Mouse (Mus musculus) liver, postnatal 0 days (tissue): ENCODE measurements around the gene Cryba4. TPM values are rescaled to one million over a fixed set of nuclear protein-coding genes. Genes with fewer than 3 reads are reported as not detected.

Experiments
- ATAC-seq: fragments of 200-750 bp; cut with Nextera tagmentation; 2 replicates; pipeline ENCODE4 v1.8.0; 2017; ENCODE audit warnings: mild to moderate bottlenecking, moderate library complexity
- DNase-seq: peaks from one replicate; pipeline ENCODE4 v3.0.0-alpha.2; 2016
- H3K27ac ChIP-seq: fragments of 300-500 bp; sonication (generic); 2 replicates; pipeline ENCODE4 v1.5.1; 2014; ENCODE audit warnings: antibody characterized with exemption, moderate library complexity, mild to moderate bottlenecking, low read depth
- H3K27me3 ChIP-seq: fragments of 300-500 bp; sonication (generic); 2 replicates; pipeline ENCODE4 v1.6.1; 2014; ENCODE audit warnings: low read length, control low read depth, mixed read lengths; ENCODE audit not compliant: insufficient read depth
- H3K36me3 ChIP-seq: fragments of 300-500 bp; sonication (generic); replicated peaks from 2 replicates; pipeline ENCODE4 v1.6.1; 2014; ENCODE audit warnings: mild to moderate bottlenecking, control low read depth, low read length, moderate library complexity, mixed read lengths; ENCODE audit not compliant: insufficient read depth
- H3K4me1 ChIP-seq: fragments of 300-500 bp; sonication (generic); 2 replicates; pipeline ENCODE4 v1.6.1; 2014; ENCODE audit warnings: antibody characterized with exemption, mild to moderate bottlenecking, control low read depth; ENCODE audit not compliant: insufficient read depth
- H3K4me2 ChIP-seq: fragments of 300-500 bp; sonication (generic); 2 replicates; pipeline ENCODE4 v1.6.1; 2014; ENCODE audit warnings: low read depth, mild to moderate bottlenecking, low read length, moderate library complexity, mixed read lengths
- H3K4me3 ChIP-seq: fragments of 300-500 bp; sonication (generic); 2 replicates; pipeline ENCODE4 v1.5.1; 2014; ENCODE audit warnings: low read depth, low read length
- H3K9ac ChIP-seq: fragments of 300-500 bp; sonication (generic); replicated peaks from 2 replicates; pipeline ENCODE4 v1.6.1; 2014; ENCODE audit warnings: mild to moderate bottlenecking, moderate library complexity
- H3K9me3 ChIP-seq: fragments of 300-500 bp; sonication (generic); 2 replicates; pipeline ENCODE4 v1.6.1; 2016; ENCODE audit warnings: mild to moderate bottlenecking, control low read depth, low read length, mixed read lengths
- CTCF ChIP-seq: sonication (generic); IDR thresholded peaks from 2 replicates; pipeline ENCODE4 v1.5.1; 2016; ENCODE audit warnings: antibody characterized with exemption, low read depth
- EP300 ChIP-seq: IDR thresholded peaks from 2 replicates; pipeline ENCODE4 v1.6.1; 2016; ENCODE audit warnings: antibody characterized with exemption, low read depth, mild to moderate bottlenecking
- WGBS: fragments of 180-500 bp; shearing (Covaris S2); extraction: QIAGEN DNeasy Blood & Tissue Kit; methylation state at CpG from one replicate; pipeline ENCODE4 v1.1.7; 2014; ENCODE audit not compliant: insufficient replicate concordance; 5-methylcytosine and 5-hydroxymethylcytosine counted together
- polyA plus RNA-seq: library from polyadenylated mRNA; unstranded; fragments of >200 nt; fragmentation: Nextera tagmentation; extraction: Ambion mirVana; gene quantifications from 2 replicates; pipeline ENCODE4 v1.2.1, GENCODE M21; 2015

Gene Cryba4
- polyA plus RNA-seq, 1 experiment from 2014 or later, result 0.86 TPM

- Histone ChIP-seq H3K4me1 (peaks cover 95% of the 10 kb centered on the region), H3K27me3 (no peaks in the 10 kb centered on the region), H3K9ac (no peak overlapping the region), H3K36me3 (no peaks in the 10 kb centered on the region; the same call in 1 of the 2 replicates), H3K4me3 (no peak overlapping the region), H3K27ac (peak overlapping the region; percentile 71), H3K4me2 (peak overlapping the region; percentile 45), H3K9me3 (no peaks in the 10 kb centered on the region)
- WGBS, result 35% methylated on average over 2 of the region's 2 CpGs
- DNase-seq (peak; percentile 19), ATAC-seq (peak; percentile 2; the same call in 1 of the 2 replicates)
- no peak for TF ChIP-seq EP300
- TF ChIP-seq CTCF, result no peak
These were observed 44.9 kb upstream of the Cryba4 start for GRCm38 (mm10) chr5:112297257-112297656.

GRCm38 (mm10) chr5:112296404-112297181 is 44.3 kb upstream of the Cryba4 start:
- peaks cover 95% of the 10 kb centered on the region for H3K4me1 ChIP-seq
- 41% methylated on average over 6 of the region's 6 CpGs for WGBS
- peak overlapping the region; percentile 45 for H3K4me2 ChIP-seq
- H3K27ac ChIP-seq, result peak overlapping the region; percentile 71
- no peak overlapping the region for H3K4me3 ChIP-seq
- no peaks in the 10 kb centered on the region; the same call in 1 of the 2 replicates for H3K36me3 ChIP-seq
- TF ChIP-seq CTCF (no peak), EP300 (0 out of 2 replicates have a peak, but pooled peaks have one; percentile 25)
- DNase-seq, result peak; percentile 67
- no peaks in the 10 kb centered on the region for H3K27me3 ChIP-seq
- peak overlapping the region; percentile 38; the same call in 1 of the 2 replicates for H3K9ac ChIP-seq
- peak; percentile 70 for ATAC-seq
- H3K9me3 ChIP-seq, result no peaks in the 10 kb centered on the region

GRCm38 (mm10) chr5:112295564-112295963 is 43.2 kb upstream of the Cryba4 start:
- WGBS, result 66% methylated on average over 8 of the region's 8 CpGs
- no peaks in the 10 kb centered on the region; the same call in 1 of the 2 replicates for H3K36me3 ChIP-seq
- DNase-seq, result peak; percentile 15
- no peak for TF ChIP-seq CTCF
- no peak for TF ChIP-seq EP300
- H3K27ac ChIP-seq, result 0 out of 2 replicates have a peak overlapping the region, but pooled peaks have one; percentile 71
- no peak overlapping the region for H3K9ac ChIP-seq
- H3K4me1 ChIP-seq, result peaks cover 97% of the 10 kb centered on the region
- H3K27me3 ChIP-seq, result no peaks in the 10 kb centered on the region
- H3K4me2 ChIP-seq, result no peak overlapping the region
- H3K4me3 ChIP-seq, result no peak overlapping the region
- no peak for ATAC-seq
- H3K9me3 ChIP-seq, result no peaks in the 10 kb centered on the region

GRCm38 (mm10) chr5:112295162-112295561 is 42.8 kb upstream of the Cryba4 start:
- H3K4me1 ChIP-seq, result peaks cover 95% of the 10 kb centered on the region
- no peak for ATAC-seq
- H3K27ac ChIP-seq, result peak overlapping the region; percentile 36
- WGBS, result 46% methylated on average over 8 of the region's 8 CpGs
- DNase-seq, result peak; percentile 17
- H3K9ac ChIP-seq, result no peak overlapping the region
- no peaks in the 10 kb centered on the region for H3K9me3 ChIP-seq
- H3K4me2 ChIP-seq, result no peak overlapping the region
- no peaks in the 10 kb centered on the region; the same call in 1 of the 2 replicates for H3K36me3 ChIP-seq
- TF ChIP-seq CTCF (no peak), EP300 (no peak)
- H3K4me3 ChIP-seq, result no peak overlapping the region
- no peaks in the 10 kb centered on the region for H3K27me3 ChIP-seq

- no peak overlapping the region for H3K9ac ChIP-seq
- ATAC-seq (no peak), DNase-seq (peak; percentile 33)
- TF ChIP-seq CTCF (no peak), EP300 (no peak)
- H3K27me3 ChIP-seq, result no peaks in the 10 kb centered on the region
- no peak overlapping the region for H3K4me3 ChIP-seq
- H3K27ac ChIP-seq, result peak overlapping the region; percentile 36
- no peak overlapping the region for H3K4me2 ChIP-seq
- no peaks in the 10 kb centered on the region; the same call in 1 of the 2 replicates for H3K36me3 ChIP-seq
- H3K4me1 ChIP-seq, result peaks cover 96% of the 10 kb centered on the region
- no peaks in the 10 kb centered on the region for H3K9me3 ChIP-seq
- 66% methylated on average over 4 of the region's 4 CpGs for WGBS
These were observed 42.4 kb upstream of the Cryba4 start for GRCm38 (mm10) chr5:112294696-112295095.

GRCm38 (mm10) chr5:112293800-112294199 is 41.5 kb upstream of the Cryba4 start:
- Histone ChIP-seq H3K36me3 (no peaks in the 10 kb centered on the region; the same call in 1 of the 2 replicates), H3K4me3 (no peak overlapping the region), H3K9ac (no peak overlapping the region; the same call in 1 of the 2 replicates), H3K4me2 (no peak overlapping the region), H3K27ac (peak overlapping the region; percentile 39), H3K4me1 (peaks cover 94% of the 10 kb centered on the region), H3K27me3 (no peaks in the 10 kb centered on the region), H3K9me3 (no peaks in the 10 kb centered on the region)
- ATAC-seq, result no peak
- 60% methylated on average over 2 of the region's 2 CpGs for WGBS
- TF ChIP-seq CTCF (no peak), EP300 (no peak)
- DNase-seq, result no peak
